Mouse (Mus musculus): ENCODE results near the gene Impad1.

The Impad1 gene

GRCm38 (mm10) chr4:4792992-4793834, at the start of gene Impad1:
Gene Impad1, minus strand, starts transcription at chr4:4793355.
- in situ Hi-C loops (cut with MboI; ENCODE audit: unreplicated experiment in 2 of 2), result loop anchor here (25.0 kb wide), 5 partner anchors 831 to 1619 kb away; partner anchors contain the start of gene Gm11808 (in 1 of the 2)

- in situ Hi-C loops (cut with MboI; ENCODE audit: unreplicated experiment in 2 of 2), result no loop called here
These were observed 47.0 kb upstream of the Impad1 start for GRCm38 (mm10) chr4:4840145-4840544.

DNA sequence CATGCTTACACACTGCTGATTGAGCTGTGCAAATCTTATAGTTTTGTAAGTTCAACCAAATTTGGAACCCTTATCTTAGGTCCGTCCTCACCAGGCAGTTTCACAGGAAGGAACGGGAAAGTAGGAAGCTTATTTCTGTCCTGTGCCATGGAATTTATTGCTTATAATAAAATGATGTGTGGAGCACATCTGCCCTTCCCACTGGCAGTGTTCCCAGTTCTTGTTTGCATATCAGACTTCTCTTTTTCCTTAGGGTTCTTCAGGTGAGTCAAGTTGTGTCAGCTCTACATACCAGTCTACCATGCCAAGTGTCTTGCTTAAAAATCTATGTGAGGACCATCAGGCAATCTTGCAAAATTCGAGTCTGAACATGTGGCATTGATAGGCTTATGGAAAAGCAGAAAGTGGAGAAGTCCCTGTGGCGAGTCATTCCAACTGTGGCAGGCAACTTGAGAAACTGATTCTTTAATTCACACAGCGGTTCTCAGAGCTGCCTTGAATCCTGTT, 40.7 kb upstream of the Impad1 start:
- in situ Hi-C loops (cut with MboI; ENCODE audit: unreplicated experiment in 2 of 2), result no loop called here

- in situ Hi-C loops (cut with MboI; ENCODE audit: unreplicated experiment in 2 of 2), result no loop called here
These were observed 35.0 kb upstream of the Impad1 start for GRCm38 (mm10) chr4:4828131-4828530.

DNA sequence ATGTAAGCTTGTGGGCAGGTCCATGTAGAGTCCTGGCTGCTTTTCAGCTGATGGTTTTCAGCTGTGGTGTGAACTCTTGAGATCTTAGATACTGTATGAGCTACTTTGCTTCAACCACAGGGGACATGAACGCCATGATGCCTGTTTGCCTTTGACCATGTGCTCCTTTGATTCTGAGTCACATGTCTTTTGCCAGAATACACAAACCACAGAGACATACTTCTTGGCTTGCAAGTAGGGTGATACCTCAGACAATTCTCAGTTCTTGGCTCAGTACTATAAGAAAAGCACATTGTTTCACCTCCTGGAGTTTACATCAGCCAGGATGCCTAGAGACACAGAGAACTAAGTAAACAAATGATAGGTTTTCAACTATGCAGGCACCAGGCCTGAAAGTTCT, 29.0 kb upstream of the Impad1 start:
- in situ Hi-C loops (cut with MboI; ENCODE audit: unreplicated experiment in 2 of 2), result no loop called here

DNA sequence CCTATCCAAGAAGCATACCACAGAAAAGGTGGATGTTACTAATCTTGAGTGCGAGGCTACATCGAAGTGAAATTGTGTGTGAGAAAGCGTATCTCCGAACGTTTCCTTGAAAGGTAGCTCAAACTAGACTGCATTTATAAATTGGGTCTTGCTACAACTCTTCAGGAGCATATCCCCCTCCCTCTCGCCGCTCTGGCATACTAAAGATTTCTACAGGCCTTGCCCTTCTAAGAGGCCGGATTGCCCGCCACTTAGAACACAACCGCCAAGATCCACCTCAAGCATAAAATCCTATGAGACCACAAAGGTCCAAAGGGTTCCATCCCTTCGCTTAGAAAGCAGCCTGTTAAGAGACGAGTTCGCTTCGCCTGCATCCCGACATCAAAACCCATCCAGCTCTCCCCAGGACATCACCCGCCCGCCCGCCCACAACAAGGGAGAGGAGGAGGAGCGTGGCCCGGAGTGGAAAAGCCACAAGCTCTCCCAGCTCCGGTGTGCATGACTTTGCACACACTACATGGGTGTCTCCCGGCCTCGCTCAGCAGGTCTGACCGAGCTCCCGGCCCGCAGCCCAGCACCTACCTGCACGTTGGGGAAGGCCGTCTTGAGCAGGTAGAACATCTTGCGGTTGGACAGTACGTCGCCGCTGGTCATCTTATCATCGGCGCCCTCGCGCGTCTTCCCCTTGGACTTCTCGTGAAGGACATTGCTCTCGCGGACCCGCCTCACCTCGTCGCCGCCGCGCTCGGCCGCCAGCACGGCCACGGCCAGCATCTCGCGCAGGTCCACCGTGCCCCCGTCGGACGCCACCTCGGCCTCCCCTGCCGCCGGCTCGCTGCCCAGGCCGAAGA, 789 bp downstream of the Impad1 start:
- in situ Hi-C loops (cut with MboI; ENCODE audit: unreplicated experiment in 2 of 2), result loop anchor here (25.0 kb wide), 5 partner anchors 830 to 1620 kb away; partner anchors contain the start of gene Gm11808 (in 1 of the 2)

DNA sequence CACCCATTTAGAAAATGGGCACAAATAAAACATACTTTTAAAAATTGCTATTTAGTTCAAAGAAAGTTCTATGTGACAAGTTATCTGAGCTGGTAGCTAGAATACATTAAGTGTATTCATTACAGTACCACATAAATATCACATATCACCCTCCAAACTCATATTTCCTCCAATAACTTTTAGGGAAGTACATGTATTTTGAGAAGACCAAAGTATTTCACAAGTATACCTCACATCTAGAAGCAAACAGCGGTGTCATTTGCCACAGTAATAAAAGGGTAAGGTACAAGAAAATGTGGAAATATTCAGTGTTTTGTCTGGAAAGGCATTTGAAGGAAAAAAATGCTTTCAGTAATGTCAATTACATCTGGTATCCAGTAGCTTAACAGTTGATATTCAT, 2.0 kb downstream of the Impad1 start:
- in situ Hi-C loops (cut with MboI; ENCODE audit: unreplicated experiment in 2 of 2), result loop anchor here (25.0 kb wide), 5 partner anchors 829 to 1621 kb away; partner anchors contain the start of gene Gm11808 (in 1 of the 2)

DNA sequence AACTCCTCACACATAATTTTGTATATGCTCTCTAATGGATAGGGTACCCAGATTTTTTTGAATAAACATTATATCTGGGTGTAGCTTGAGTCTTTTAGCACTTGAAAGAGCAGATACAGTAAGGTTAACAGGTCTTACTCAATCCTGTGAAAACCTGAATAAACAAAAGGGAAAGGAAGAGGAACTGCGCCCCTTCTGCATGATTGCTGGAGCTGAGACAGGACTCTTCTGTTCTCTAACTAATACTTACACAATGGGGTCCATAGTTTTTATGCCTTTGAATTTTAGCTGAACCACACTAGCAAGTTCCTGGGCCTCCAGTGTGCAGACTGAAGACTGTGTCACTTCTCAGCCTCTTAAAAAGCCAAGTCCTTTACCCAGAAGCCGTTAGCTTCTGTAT, 8.0 kb downstream of the Impad1 start:
- in situ Hi-C loops (cut with MboI; ENCODE audit: unreplicated experiment in 2 of 2), result loop anchor here (25.0 kb wide), 5 partner anchors 823 to 1627 kb away; partner anchors contain the start of gene Gm11808 (in 1 of the 2)

- in situ Hi-C loops (cut with MboI; ENCODE audit: unreplicated experiment in 2 of 2), result loop anchor here (25.0 kb wide), 5 partner anchors 822 to 1628 kb away; partner anchors contain the start of gene Gm11808 (in 1 of the 2)
These were observed 8.8 kb downstream of the Impad1 start for GRCm38 (mm10) chr4:4784305-4784704.

DNA sequence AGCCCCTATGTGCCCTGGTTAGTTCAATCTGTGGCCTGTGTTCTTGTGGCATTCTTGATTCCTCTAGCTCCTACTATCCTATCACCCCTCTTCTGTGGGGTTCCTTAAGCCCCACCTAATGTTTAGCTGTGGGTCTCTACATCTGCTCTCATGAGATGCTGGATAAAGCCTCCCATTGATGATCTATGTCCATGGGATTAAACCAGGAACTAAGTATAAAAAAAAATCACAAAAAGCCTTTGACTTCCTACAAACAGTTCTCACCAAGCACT, 9.5 kb downstream of the Impad1 start:
- in situ Hi-C loops (cut with MboI; ENCODE audit: unreplicated experiment in 2 of 2), result loop anchor here (25.0 kb wide), 5 partner anchors 821 to 1629 kb away; partner anchors contain the start of gene Gm11808 (in 1 of the 2)

DNA sequence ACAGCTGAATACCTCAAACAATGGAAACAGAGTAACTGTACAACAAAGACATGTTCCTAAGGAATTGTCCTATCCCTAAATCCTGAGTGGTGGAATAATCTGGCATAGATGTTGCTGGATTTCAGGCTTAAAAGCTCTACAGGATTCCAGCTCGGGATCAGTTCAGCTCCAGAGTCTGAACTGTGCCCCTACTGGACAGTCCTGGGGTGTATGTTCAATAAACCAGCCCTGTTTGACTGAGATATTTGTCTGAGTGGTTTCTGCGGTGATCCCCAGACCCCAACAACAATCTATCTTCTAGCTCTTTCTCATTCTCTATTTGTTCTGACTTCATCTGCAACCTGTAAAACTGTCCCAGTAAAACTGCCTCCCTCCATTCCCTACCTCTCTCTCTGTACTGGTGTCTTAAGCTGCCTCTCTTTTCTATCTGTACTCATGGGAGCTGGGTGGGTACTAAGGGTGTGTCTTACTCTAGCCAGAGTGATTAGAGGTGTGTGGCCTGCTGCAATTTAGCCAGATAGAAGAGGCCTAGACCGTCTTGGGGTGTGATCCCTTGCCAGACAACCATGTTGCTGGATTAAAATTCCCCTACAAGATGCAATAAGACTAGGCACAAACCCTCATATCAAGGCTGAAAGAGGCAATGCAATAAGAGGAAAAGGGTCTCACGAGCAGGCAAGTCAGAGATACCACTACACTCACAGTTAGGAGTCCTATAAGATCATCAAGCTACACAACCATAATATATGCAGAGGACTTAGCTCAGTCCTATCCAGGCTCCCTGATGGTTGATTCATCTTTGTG, 10.1 kb downstream of the Impad1 start:
- in situ Hi-C loops (cut with MboI; ENCODE audit: unreplicated experiment in 2 of 2), result loop anchor here (25.0 kb wide), 5 partner anchors 821 to 1629 kb away; partner anchors contain the start of gene Gm11808 (in 1 of the 2)

DNA sequence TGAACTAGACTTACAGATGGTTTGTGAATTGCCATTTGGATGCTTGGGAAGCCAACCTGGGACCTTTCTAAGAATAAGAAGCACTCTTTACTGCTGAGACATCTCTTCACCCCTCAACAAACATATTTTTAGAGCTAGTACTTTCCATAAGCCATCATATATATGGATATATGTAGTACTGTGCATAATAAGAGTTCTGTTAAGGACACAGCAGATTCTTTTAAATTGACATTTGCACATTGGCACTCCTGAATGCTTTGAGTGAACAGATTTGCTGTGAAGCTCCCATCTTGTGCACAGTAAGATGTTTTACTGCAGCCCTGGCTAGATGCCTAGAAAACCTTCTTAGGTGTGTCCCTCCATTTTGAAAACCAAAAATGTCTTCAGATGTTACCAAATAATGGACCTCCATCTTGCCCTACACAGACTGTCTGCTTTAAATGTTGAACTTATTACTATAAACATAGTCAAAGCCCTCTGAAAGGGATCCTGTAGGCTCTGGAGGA, 13.8 kb downstream of the Impad1 start:
- in situ Hi-C loops (cut with MboI; ENCODE audit: unreplicated experiment in 2 of 2), result loop anchor here (10.0 to 25.0 kb wide), 7 partner anchors 817 to 1735 kb away; partner anchors contain the start of gene Gm11808 (in 1 of the 2)

DNA sequence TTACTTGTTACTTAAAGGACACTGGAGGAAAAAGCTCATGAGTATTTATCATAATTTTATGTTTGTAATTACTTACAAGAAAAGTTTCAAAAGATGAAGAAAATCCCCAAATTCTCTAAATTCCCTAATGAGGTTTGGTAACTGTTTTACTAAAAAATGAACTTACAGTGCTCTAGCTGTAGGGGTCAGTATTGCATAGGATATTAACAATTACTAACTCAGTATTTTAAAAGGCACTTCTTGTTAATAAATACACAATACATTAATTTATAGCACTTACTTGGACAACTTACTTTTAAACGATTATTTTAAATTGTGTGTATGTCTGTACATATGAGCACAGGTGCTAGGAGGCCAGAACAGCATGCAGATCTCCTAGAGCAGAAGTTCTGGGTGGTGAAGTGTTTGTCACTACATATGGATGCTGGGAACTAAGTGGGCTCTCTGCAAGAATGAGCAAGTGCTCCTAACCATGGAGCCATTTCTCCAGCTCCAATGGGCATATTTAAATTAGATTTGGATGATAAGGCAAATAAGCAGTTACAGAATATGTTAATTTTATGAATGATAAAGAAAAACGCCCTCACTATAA, 21.5 kb downstream of the Impad1 start:
- in situ Hi-C loops (cut with MboI; ENCODE audit: unreplicated experiment in 2 of 2), result loop anchor here (5.0 to 10.0 kb wide), 3 partner anchors 1523 to 1743 kb away; no protein-coding TSS in a partner anchor

GRCm38 (mm10) chr4:4765806-4766205, 27.3 kb downstream of the Impad1 start:
- in situ Hi-C loops (cut with MboI; ENCODE audit: unreplicated experiment in 2 of 2), result loop anchor here in 1 of 2 experiments (10.0 kb wide), 1 partner anchor 1659 kb away; no protein-coding TSS in a partner anchor

GRCm38 (mm10) chr4:4758376-4758775, 34.8 kb downstream of the Impad1 start:
- in situ Hi-C loops (cut with MboI; ENCODE audit: unreplicated experiment in 2 of 2), result no loop called here

DNA sequence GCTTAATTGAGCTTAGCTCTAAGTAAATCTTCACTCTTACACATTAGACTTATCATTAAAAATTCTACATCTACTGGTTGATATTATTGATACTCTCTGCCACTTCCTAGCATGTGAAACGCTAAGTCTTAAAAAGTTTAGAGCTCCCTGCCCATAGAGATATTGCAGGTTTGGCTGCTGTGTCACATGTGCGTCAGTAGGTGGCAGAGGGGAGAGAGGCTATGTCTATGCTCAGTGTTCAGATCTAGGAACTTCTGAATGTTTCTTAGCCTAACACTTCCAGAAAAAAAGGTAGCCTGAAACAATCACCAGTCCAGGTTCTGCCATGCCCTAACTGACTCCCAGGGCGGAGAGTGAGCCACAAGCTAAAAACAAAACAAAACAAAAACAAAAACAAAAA, 63.7 kb downstream of the Impad1 start:
- in situ Hi-C loops (cut with MboI; ENCODE audit: unreplicated experiment in 2 of 2), result no loop called here

DNA sequence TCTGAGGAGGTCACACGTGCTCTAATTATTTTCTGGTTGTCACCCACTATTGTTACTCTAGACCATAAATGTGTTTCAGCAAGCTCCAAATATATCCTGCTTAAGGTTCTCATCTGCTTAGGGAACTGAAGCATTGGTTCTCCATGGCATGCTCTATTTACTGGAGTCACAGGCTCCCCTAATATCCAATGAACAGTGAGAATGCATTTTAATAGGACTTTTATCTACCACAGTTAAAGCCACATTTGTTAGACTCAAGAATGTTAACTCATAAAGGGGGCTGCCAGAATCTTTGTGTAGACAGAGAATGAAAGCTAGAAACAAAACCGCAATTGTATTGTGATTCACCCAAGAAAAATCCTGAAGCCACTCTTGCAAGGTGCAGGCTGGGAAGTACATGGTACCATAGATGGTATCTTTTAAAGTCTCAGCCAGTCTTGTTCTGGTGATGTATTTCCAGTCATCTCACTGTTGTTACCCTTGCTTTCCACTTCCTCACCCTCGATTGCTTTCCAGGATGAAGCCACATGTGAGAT, 66.8 kb downstream of the Impad1 start:
- in situ Hi-C loops (cut with MboI; ENCODE audit: unreplicated experiment in 2 of 2), result no loop called here

DNA sequence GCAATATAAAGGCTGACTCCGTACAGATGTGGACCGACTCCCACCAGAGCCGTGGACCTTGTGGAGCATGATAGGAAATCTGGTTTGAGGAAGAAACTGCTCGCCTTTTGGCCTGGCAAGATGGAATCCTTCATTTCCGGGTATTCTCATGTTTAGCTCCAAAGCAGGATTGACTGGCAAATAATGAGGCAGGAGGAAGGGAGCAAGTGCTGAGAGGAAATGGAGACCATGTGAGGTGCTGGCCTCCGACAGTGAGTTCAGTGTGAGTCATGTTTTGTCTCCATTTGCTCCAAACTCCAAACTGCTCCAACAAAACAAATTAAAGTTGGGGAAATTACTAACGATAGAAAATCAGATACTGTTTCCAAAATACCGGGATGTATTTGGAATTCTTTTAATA, 69.3 kb downstream of the Impad1 start:
- in situ Hi-C loops (cut with MboI; ENCODE audit: unreplicated experiment in 2 of 2), result no loop called here

DNA sequence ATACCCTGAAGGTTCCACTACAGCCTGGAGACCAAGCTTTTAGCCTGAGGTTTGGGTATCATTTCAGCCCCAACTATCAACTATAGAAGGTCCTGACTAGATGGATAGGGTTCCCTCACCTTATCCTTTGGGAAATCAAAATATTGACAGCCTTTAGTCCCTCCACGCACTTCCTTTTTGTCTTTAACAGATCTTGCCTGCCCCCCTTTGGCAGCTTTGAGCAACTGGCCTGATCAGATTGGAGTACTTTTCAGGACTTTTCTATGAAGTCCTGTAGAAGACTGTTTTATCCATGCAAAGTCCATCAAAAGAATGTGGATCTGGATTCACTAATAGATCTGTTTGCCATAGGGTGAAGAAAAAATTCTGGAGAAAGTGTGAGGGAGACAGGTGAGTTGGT, 71.1 kb downstream of the Impad1 start:
- in situ Hi-C loops (cut with MboI; ENCODE audit: unreplicated experiment in 2 of 2), result no loop called here

Data from v-Abl transformed pro-B cells (cell line).